Mouse (Mus musculus): ENCODE data around the gene Nkg7. TPM values are rescaled to one million over a fixed set of nuclear protein-coding genes. Genes with fewer than 3 reads are reported as not detected.

The Nkg7 gene
- polyA plus RNA-seq, 1 experiment from 2014 or later, result 16.2 TPM

- ATAC-seq, result no peak
These were observed 28.0 kb downstream of the Nkg7 start for GRCm38 (mm10) chr7:43464864-43465343.

GRCm38 (mm10) chr7:43465344-43466098 lies 28.6 kb downstream of the Nkg7 start:
- Histone ChIP-seq H3K36me3 (replicated peaks; ENCODE audit: insufficient read depth, low read length) (no peaks in the 10 kb centered on the region), H3K27ac (ENCODE audit: low read depth) (peak overlapping the region; percentile 24; the same call in 1 of the 2 replicates), H3K4me2 (ENCODE audit: low read depth, low read length) (peak overlapping the region; percentile 93), H3K27me3 (ENCODE audit: insufficient read depth, low read length) (no peaks in the 10 kb centered on the region), H3K9me3 (ENCODE audit: low read length) (no peaks in the 10 kb centered on the region), H3K9ac (replicated peaks) (peak overlapping the region; percentile 49), H3K4me1 (ENCODE audit: insufficient read depth) (peaks cover 16% of the 10 kb centered on the region), H3K4me3 (ENCODE audit: low read depth, low read length) (peak overlapping the region; percentile 60)
- no peak; the same call in 1 of the 2 replicates for TF ChIP-seq CTCF (IDR thresholded peaks at IDR 0.05; ENCODE audit: low read depth)
- TF ChIP-seq EP300 (IDR thresholded peaks at IDR 0.05; ENCODE audit: low read depth), result no peak
- peak; percentile 89 for ATAC-seq
- DNase-seq, result peak; percentile 93
- under 1% methylated on average over 33 of the region's 33 CpGs for WGBS (ENCODE audit: insufficient replicate concordance)

More at GRCm38 (mm10) chr7:43464864-43465343, 28.0 kb downstream of the Nkg7 start:
- no peaks in the 10 kb centered on the region for H3K36me3 ChIP-seq (replicated peaks; ENCODE audit: insufficient read depth, low read length)
- TF ChIP-seq EP300 (IDR thresholded peaks at IDR 0.05; ENCODE audit: low read depth), result no peak
- peak; percentile 56; the same call in 1 of the 2 replicates for TF ChIP-seq CTCF (IDR thresholded peaks at IDR 0.05; ENCODE audit: low read depth)
- WGBS (ENCODE audit: insufficient replicate concordance), result 11% methylated on average over 35 of the region's 35 CpGs
- H3K4me1 ChIP-seq (ENCODE audit: insufficient read depth), result peaks cover 16% of the 10 kb centered on the region
- no peaks in the 10 kb centered on the region for H3K9me3 ChIP-seq (ENCODE audit: low read length)
- H3K4me2 ChIP-seq (ENCODE audit: low read depth, low read length), result peak overlapping the region; percentile 93
- H3K4me3 ChIP-seq (ENCODE audit: low read depth, low read length), result peak overlapping the region; percentile 60
- peak overlapping the region; percentile 48 for H3K9ac ChIP-seq (replicated peaks)
- H3K27me3 ChIP-seq (ENCODE audit: insufficient read depth, low read length), result no peaks in the 10 kb centered on the region
- no peak overlapping the region for H3K27ac ChIP-seq (ENCODE audit: low read depth)
- DNase-seq, result peak; percentile 33

DNA sequence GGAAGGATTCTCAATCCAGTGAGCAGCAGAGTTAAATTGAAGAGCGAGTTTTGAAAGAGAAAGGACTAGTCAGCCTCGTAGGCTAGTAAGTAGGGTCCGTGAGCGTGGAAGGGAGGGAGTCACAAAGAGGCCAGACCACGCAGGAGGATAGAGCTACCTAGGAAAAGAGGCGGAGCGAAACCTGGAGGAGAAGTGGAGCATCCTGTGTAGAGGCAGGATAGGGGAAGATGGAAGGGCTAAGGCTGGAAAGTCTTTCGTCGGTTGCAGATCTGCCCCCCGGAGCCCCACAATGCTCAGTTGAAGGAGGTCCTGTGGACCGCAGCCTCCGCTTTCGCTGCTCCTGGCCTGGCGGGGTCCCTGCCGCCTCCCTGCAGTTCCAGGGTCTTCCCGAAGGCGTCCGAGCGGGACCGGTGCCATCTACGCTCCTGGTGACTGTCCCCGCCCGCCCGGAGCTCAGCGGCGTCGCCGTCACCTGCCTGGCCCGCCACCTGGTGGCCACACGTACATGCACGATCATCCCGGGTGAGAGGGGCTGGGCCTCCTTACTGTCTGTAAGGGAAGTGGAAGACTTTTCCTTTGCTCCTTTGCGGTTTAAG lies 29.3 kb downstream of the Nkg7 start:
- H3K4me1 ChIP-seq (ENCODE audit: insufficient read depth), result peaks cover 16% of the 10 kb centered on the region
- DNase-seq (peak; percentile 89), ATAC-seq (peak; percentile 67)
- no peaks in the 10 kb centered on the region for H3K36me3 ChIP-seq (replicated peaks; ENCODE audit: insufficient read depth, low read length)
- peak overlapping the region; percentile 60 for H3K4me3 ChIP-seq (ENCODE audit: low read depth, low read length)
- peak overlapping the region; percentile 49 for H3K9ac ChIP-seq (replicated peaks)
- H3K27me3 ChIP-seq (ENCODE audit: insufficient read depth, low read length), result no peaks in the 10 kb centered on the region
- under 1% methylated on average over 33 of the region's 33 CpGs for WGBS (ENCODE audit: insufficient replicate concordance)
- TF ChIP-seq EP300 (IDR thresholded peaks at IDR 0.05; ENCODE audit: low read depth), result no peak
- TF ChIP-seq CTCF (IDR thresholded peaks at IDR 0.05; ENCODE audit: low read depth), result peak; percentile 95
- peak overlapping the region; percentile 24; the same call in 1 of the 2 replicates for H3K27ac ChIP-seq (ENCODE audit: low read depth)
- peak overlapping the region; percentile 93 for H3K4me2 ChIP-seq (ENCODE audit: low read depth, low read length)
- no peaks in the 10 kb centered on the region for H3K9me3 ChIP-seq (ENCODE audit: low read length)

DNA sequence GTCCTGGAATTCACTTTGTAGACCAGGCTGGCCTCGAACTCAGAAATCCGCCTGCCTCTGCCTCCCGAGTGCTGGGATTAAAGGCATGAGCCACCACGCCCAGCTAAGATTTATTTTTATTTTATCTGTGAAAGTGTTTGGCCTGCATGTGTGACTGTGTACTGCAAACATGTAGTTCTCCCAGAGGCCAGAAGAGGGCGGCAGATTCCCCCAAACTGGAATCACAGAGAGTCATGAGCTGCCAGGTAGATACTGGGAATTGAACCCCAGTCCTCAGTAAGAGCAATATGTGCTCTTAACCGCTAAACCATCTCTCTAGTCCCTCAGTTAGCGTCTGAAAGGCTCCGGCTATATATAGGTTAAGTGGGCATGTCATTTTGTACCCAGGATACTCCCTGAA lies 33.5 kb downstream of the Nkg7 start:
- Histone ChIP-seq H3K9ac (replicated peaks) (no peak overlapping the region), H3K36me3 (replicated peaks; ENCODE audit: insufficient read depth, low read length) (no peaks in the 10 kb centered on the region), H3K4me2 (ENCODE audit: low read depth, low read length) (no peak overlapping the region), H3K9me3 (ENCODE audit: low read length) (no peaks in the 10 kb centered on the region), H3K27ac (ENCODE audit: low read depth) (no peak overlapping the region), H3K27me3 (ENCODE audit: insufficient read depth, low read length) (peaks cover 8% of the 10 kb centered on the region), H3K4me3 (ENCODE audit: low read depth, low read length) (no peak overlapping the region), H3K4me1 (ENCODE audit: insufficient read depth) (peaks cover 7% of the 10 kb centered on the region; the same call in 1 of the 2 replicates)
- TF ChIP-seq EP300 (IDR thresholded peaks at IDR 0.05; ENCODE audit: low read depth) (no peak), CTCF (IDR thresholded peaks at IDR 0.05; ENCODE audit: low read depth) (peak; percentile 72)
- WGBS (ENCODE audit: insufficient replicate concordance), result 44% methylated on average over 8 of the region's 8 CpGs
- ATAC-seq (no peak), DNase-seq (peak; percentile 70)

DNA sequence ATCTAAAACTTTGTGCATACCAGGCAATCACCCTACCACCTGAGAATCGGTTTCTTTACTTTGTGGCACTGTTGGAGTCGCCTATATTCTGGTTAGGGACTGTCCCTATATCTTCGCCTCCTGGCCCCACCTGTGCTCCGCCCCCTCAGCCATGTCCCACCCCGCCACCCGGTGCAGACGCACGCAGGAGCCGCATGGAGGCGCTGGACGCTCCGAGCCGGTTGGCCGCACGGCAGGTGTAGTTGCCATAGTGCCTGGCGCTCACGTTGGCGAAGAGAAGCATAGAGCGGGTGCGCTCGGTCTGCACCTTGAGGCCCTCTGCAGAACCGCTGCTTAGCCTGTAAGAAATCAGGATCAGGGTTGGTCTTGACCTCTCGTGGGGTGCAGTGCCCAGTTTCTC lies 38.8 kb downstream of the Nkg7 start:
- DNase-seq, result no peak
- H3K4me1 ChIP-seq (ENCODE audit: insufficient read depth), result no peaks in the 10 kb centered on the region
- WGBS (ENCODE audit: insufficient replicate concordance), result 8% methylated on average over 23 of the region's 23 CpGs
- ATAC-seq, result no peak
- peaks cover 35% of the 10 kb centered on the region for H3K27me3 ChIP-seq (ENCODE audit: insufficient read depth, low read length)
- H3K9ac ChIP-seq (replicated peaks), result no peak overlapping the region
- H3K27ac ChIP-seq (ENCODE audit: low read depth), result no peak overlapping the region
- no peaks in the 10 kb centered on the region for H3K9me3 ChIP-seq (ENCODE audit: low read length)
- TF ChIP-seq EP300 (IDR thresholded peaks at IDR 0.05; ENCODE audit: low read depth), result no peak
- peak; percentile 27; the same call in 1 of the 2 replicates for TF ChIP-seq CTCF (IDR thresholded peaks at IDR 0.05; ENCODE audit: low read depth)
- no peak overlapping the region for H3K4me2 ChIP-seq (ENCODE audit: low read depth, low read length)
- H3K4me3 ChIP-seq (ENCODE audit: low read depth, low read length), result no peak overlapping the region
- no peaks in the 10 kb centered on the region for H3K36me3 ChIP-seq (replicated peaks; ENCODE audit: insufficient read depth, low read length)

GRCm38 (mm10) chr7:43476376-43476775 lies 39.5 kb downstream of the Nkg7 start:
- no peak for TF ChIP-seq EP300 (IDR thresholded peaks at IDR 0.05; ENCODE audit: low read depth)
- TF ChIP-seq CTCF (IDR thresholded peaks at IDR 0.05; ENCODE audit: low read depth), result no peak
- H3K4me1 ChIP-seq (ENCODE audit: insufficient read depth), result no peaks in the 10 kb centered on the region
- H3K27ac ChIP-seq (ENCODE audit: low read depth), result no peak overlapping the region
- no peak overlapping the region for H3K4me3 ChIP-seq (ENCODE audit: low read depth, low read length)
- no peaks in the 10 kb centered on the region for H3K36me3 ChIP-seq (replicated peaks; ENCODE audit: insufficient read depth, low read length)
- 2% methylated on average over 13 of the region's 13 CpGs for WGBS (ENCODE audit: insufficient replicate concordance)
- DNase-seq (no peak), ATAC-seq (no peak)
- H3K27me3 ChIP-seq (ENCODE audit: insufficient read depth, low read length), result peaks cover 35% of the 10 kb centered on the region
- H3K9ac ChIP-seq (replicated peaks), result no peak overlapping the region
- no peaks in the 10 kb centered on the region for H3K9me3 ChIP-seq (ENCODE audit: low read length)
- no peak overlapping the region for H3K4me2 ChIP-seq (ENCODE audit: low read depth, low read length)
